Mouse (Mus musculus): Measurements from ENCODE around the gene Hap1. TPM values are rescaled to one million over a fixed set of nuclear protein-coding genes. Genes with fewer than 3 reads are reported as not detected.
A peak's percentile ranks its signal among the peaks of the same experiment; 100 is the strongest.

The Hap1 gene
- polyA plus RNA-seq (2015; fragmentation: Nextera tagmentation; extraction: Ambion mirVana) = 12.6 and 13.5 TPM in 2 replicates

GRCm38 (mm10) chr11:100355972-100356818 is at the start of gene Hap1:
Hap1 (minus strand) TSS chr11:100356128.
- Histone ChIP-seq H3K27ac (ENCODE audit: low read length) (no peak within 1 kb of the TSS), H3K36me3 (ENCODE audit: control insufficient read depth, insufficient read depth, low read length) (no peaks in the 10 kb centered on the region), H3K27me3 (replicated peaks; ENCODE audit: control insufficient read depth, insufficient read depth, low read length) (peaks cover 28% of the 10 kb centered on the region), H3K4me3 (ENCODE audit: low read length) (peak within 1 kb of the TSS; percentile 74), H3K4me2 (ENCODE audit: low read depth, low read length) (peak within 1 kb of the TSS; percentile 100), H3K9ac (ENCODE audit: low read depth, low read length) (peak within 1 kb of the TSS; percentile 65), H3K9me3 (ENCODE audit: control insufficient read depth, low read length) (no peaks in the 10 kb centered on the region), H3K4me1 (ENCODE audit: control insufficient read depth, insufficient read depth, low read length) (peaks cover 8% of the 10 kb centered on the region; the same call in 1 of the 2 replicates)
- WGBS = under 1% methylated on average over 49 of the region's 49 CpGs
- peak; percentile 79 for ATAC-seq

GRCm38 (mm10) chr11:100404456-100405074 is 48.6 kb upstream of the Hap1 start:
- 91% methylated on average over 3 of the region's 3 CpGs for WGBS
- ATAC-seq = no peak
- no peaks in the 10 kb centered on the region for H3K27me3 ChIP-seq (replicated peaks; ENCODE audit: control insufficient read depth, insufficient read depth, low read length)
- no peaks in the 10 kb centered on the region for H3K9me3 ChIP-seq (ENCODE audit: control insufficient read depth, low read length)
- no peaks in the 10 kb centered on the region for H3K36me3 ChIP-seq (ENCODE audit: control insufficient read depth, insufficient read depth, low read length)
- H3K4me1 ChIP-seq (ENCODE audit: control insufficient read depth, insufficient read depth, low read length) = peaks cover 30% of the 10 kb centered on the region
- no peak overlapping the region for H3K9ac ChIP-seq (ENCODE audit: low read depth, low read length)
- no peak overlapping the region for H3K4me2 ChIP-seq (ENCODE audit: low read depth, low read length)
- no peak overlapping the region for H3K27ac ChIP-seq (ENCODE audit: low read length)
- no peak overlapping the region for H3K4me3 ChIP-seq (ENCODE audit: low read length)

- Histone ChIP-seq H3K9ac (ENCODE audit: low read depth, low read length) (0 out of 2 replicates have a peak overlapping the region, but pooled peaks have one; percentile 29), H3K4me2 (ENCODE audit: low read depth, low read length) (no peak overlapping the region), H3K27ac (ENCODE audit: low read length) (peak overlapping the region; percentile 57), H3K27me3 (replicated peaks; ENCODE audit: control insufficient read depth, insufficient read depth, low read length) (no peaks in the 10 kb centered on the region), H3K36me3 (ENCODE audit: control insufficient read depth, insufficient read depth, low read length) (no peaks in the 10 kb centered on the region), H3K9me3 (ENCODE audit: control insufficient read depth, low read length) (no peaks in the 10 kb centered on the region), H3K4me3 (ENCODE audit: low read length) (no peak overlapping the region), H3K4me1 (ENCODE audit: control insufficient read depth, insufficient read depth, low read length) (peaks cover 34% of the 10 kb centered on the region)
- ATAC-seq = peak; percentile 24; the same call in 1 of the 2 replicates
- 32% methylated on average over 10 of the region's 10 CpGs for WGBS
These were observed 47.7 kb upstream of the Hap1 start for GRCm38 (mm10) chr11:100403445-100404134.

GRCm38 (mm10) chr11:100402682-100403081 is 46.8 kb upstream of the Hap1 start:
- Histone ChIP-seq H3K27ac (ENCODE audit: low read length) (peak overlapping the region; percentile 57), H3K36me3 (ENCODE audit: control insufficient read depth, insufficient read depth, low read length) (no peaks in the 10 kb centered on the region), H3K4me2 (ENCODE audit: low read depth, low read length) (no peak overlapping the region), H3K27me3 (replicated peaks; ENCODE audit: control insufficient read depth, insufficient read depth, low read length) (no peaks in the 10 kb centered on the region), H3K9ac (ENCODE audit: low read depth, low read length) (peak overlapping the region; percentile 29; the same call in 1 of the 2 replicates), H3K4me1 (ENCODE audit: control insufficient read depth, insufficient read depth, low read length) (peaks cover 40% of the 10 kb centered on the region), H3K4me3 (ENCODE audit: low read length) (no peak overlapping the region), H3K9me3 (ENCODE audit: control insufficient read depth, low read length) (no peaks in the 10 kb centered on the region)
- 50% methylated on average over 2 of the region's 2 CpGs for WGBS
- peak; percentile 45 for ATAC-seq

GRCm38 (mm10) chr11:100402240-100402639 is 46.3 kb upstream of the Hap1 start:
- Histone ChIP-seq H3K4me1 (ENCODE audit: control insufficient read depth, insufficient read depth, low read length) (peaks cover 40% of the 10 kb centered on the region), H3K36me3 (ENCODE audit: control insufficient read depth, insufficient read depth, low read length) (no peaks in the 10 kb centered on the region), H3K4me2 (ENCODE audit: low read depth, low read length) (no peak overlapping the region), H3K9me3 (ENCODE audit: control insufficient read depth, low read length) (no peaks in the 10 kb centered on the region), H3K4me3 (ENCODE audit: low read length) (no peak overlapping the region), H3K27me3 (replicated peaks; ENCODE audit: control insufficient read depth, insufficient read depth, low read length) (no peaks in the 10 kb centered on the region), H3K9ac (ENCODE audit: low read depth, low read length) (peak overlapping the region; percentile 20; the same call in 1 of the 2 replicates), H3K27ac (ENCODE audit: low read length) (peak overlapping the region; percentile 57)
- ATAC-seq = no peak
- WGBS = 29% methylated on average over 6 of the region's 6 CpGs

GRCm38 (mm10) chr11:100400842-100401241 is 44.9 kb upstream of the Hap1 start:
- Histone ChIP-seq H3K9ac (ENCODE audit: low read depth, low read length) (0 out of 2 replicates have a peak overlapping the region, but pooled peaks have one; percentile 6), H3K36me3 (ENCODE audit: control insufficient read depth, insufficient read depth, low read length) (no peaks in the 10 kb centered on the region), H3K27ac (ENCODE audit: low read length) (peak overlapping the region; percentile 64), H3K4me2 (ENCODE audit: low read depth, low read length) (no peak overlapping the region), H3K27me3 (replicated peaks; ENCODE audit: control insufficient read depth, insufficient read depth, low read length) (no peaks in the 10 kb centered on the region), H3K4me1 (ENCODE audit: control insufficient read depth, insufficient read depth, low read length) (peaks cover 42% of the 10 kb centered on the region), H3K4me3 (ENCODE audit: low read length) (no peak overlapping the region), H3K9me3 (ENCODE audit: control insufficient read depth, low read length) (no peaks in the 10 kb centered on the region)
- WGBS = 57% methylated on average over 6 of the region's 6 CpGs
- ATAC-seq = no peak

GRCm38 (mm10) chr11:100399727-100400538 is 44.0 kb upstream of the Hap1 start:
- WGBS = 73% methylated on average over 12 of the region's 12 CpGs
- Histone ChIP-seq H3K9ac (ENCODE audit: low read depth, low read length) (no peak overlapping the region), H3K27me3 (replicated peaks; ENCODE audit: control insufficient read depth, insufficient read depth, low read length) (no peaks in the 10 kb centered on the region), H3K9me3 (ENCODE audit: control insufficient read depth, low read length) (no peaks in the 10 kb centered on the region), H3K4me1 (ENCODE audit: control insufficient read depth, insufficient read depth, low read length) (peaks cover 50% of the 10 kb centered on the region), H3K4me2 (ENCODE audit: low read depth, low read length) (no peak overlapping the region), H3K36me3 (ENCODE audit: control insufficient read depth, insufficient read depth, low read length) (no peaks in the 10 kb centered on the region), H3K27ac (ENCODE audit: low read length) (peak overlapping the region; percentile 34), H3K4me3 (ENCODE audit: low read length) (no peak overlapping the region)
- no peak for ATAC-seq

- H3K4me1 ChIP-seq (ENCODE audit: control insufficient read depth, insufficient read depth, low read length) = peaks cover 56% of the 10 kb centered on the region
- H3K9me3 ChIP-seq (ENCODE audit: control insufficient read depth, low read length) = no peaks in the 10 kb centered on the region
- H3K4me3 ChIP-seq (ENCODE audit: low read length) = no peak overlapping the region
- H3K4me2 ChIP-seq (ENCODE audit: low read depth, low read length) = no peak overlapping the region
- no peaks in the 10 kb centered on the region for H3K36me3 ChIP-seq (ENCODE audit: control insufficient read depth, insufficient read depth, low read length)
- H3K9ac ChIP-seq (ENCODE audit: low read depth, low read length) = no peak overlapping the region
- 73% methylated on average over 9 of the region's 9 CpGs for WGBS
- no peak for ATAC-seq
- peak overlapping the region; percentile 49 for H3K27ac ChIP-seq (ENCODE audit: low read length)
- no peaks in the 10 kb centered on the region for H3K27me3 ChIP-seq (replicated peaks; ENCODE audit: control insufficient read depth, insufficient read depth, low read length)
These were observed 43.4 kb upstream of the Hap1 start for GRCm38 (mm10) chr11:100399320-100399719.
